Mouse (Mus musculus): ENCODE measurements around the gene Mdm2.

GRCm38 (mm10) chr10:117696021-117696826 lies 14.3 kb downstream of the Mdm2 start:
- TF ChIP-seq CTCF (IDR thresholded peaks at IDR 0.05; ENCODE audit: control insufficient read depth, insufficient read depth, low read length) (no peak), POLR2A (IDR thresholded peaks at IDR 0.05; ENCODE audit: borderline replicate concordance, control insufficient read depth, low read depth, low read length) (no peak)
